In the genomic region with DNA sequence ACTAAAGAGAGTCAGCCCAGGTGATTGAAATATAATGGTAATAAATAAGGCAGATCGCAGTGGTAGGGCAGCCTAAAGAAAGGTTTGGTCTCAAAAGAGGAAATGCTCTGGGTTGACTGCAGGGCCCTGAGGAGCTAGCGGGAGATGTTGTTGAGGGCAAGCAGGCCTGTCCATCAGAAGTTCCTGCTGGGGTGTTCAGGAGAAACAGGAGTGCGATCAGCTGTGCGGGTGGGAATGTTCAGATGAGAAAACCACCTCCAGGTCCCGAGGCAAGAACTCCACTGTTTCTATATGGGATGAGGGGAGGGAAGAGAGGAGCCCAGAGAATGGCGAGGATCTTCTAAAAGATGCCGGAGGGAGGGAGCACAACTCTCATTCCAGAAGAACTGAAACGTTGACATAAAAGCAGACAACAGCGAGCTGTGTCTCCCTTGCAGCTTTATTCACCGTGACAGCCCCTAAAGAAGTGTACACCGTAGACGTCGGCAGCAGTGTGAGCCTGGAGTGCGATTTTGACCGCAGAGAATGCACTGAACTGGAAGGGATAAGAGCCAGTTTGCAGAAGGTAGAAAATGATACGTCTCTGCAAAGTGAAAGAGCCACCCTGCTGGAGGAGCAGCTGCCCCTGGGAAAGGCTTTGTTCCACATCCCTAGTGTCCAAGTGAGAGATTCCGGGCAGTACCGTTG, we compare ENCODE assay signal across 35 mouse cellular contexts. TPM values are rescaled to one million over a fixed set of nuclear protein-coding genes. Genes with fewer than 3 reads are reported as not detected.
"Had no signal": no experiment of that assay in that cellular context is flagged by ENCODE, and none has a peak within 500 bp of the region (broad histone marks: within the 10 kb centered on the region; RNA-seq: fewer than 3 reads in every experiment).

No protein-coding gene starts in this region.

- ATAC-seq: hindbrain, postnatal 0 days; intestine, embryonic 16.5 days; liver, embryonic 12.5 days had no signal

- H3K27ac ChIP-seq: gastrocnemius, adult 2 months; heart, adult 2 months; heart, embryonic 13.5 days; heart, embryonic 15.5 days; hindbrain, embryonic 10.5 days; hindbrain, embryonic 13.5 days; hindbrain, embryonic 15.5 days; hindbrain, postnatal 0 days; kidney, embryonic 15.5 days; kidney, postnatal 0 days; limb, embryonic 10.5 days; limb, embryonic 12.5 days; liver, embryonic 12.5 days; liver, embryonic 14.5 days had no signal

- H3K9me3 ChIP-seq: heart, embryonic 13.5 days; heart, embryonic 15.5 days; hindbrain, embryonic 10.5 days; hindbrain, embryonic 13.5 days; hindbrain, embryonic 15.5 days; kidney, embryonic 15.5 days; limb, embryonic 10.5 days; limb, embryonic 12.5 days; liver, embryonic 12.5 days had no signal

- H3K36me3 ChIP-seq: heart, embryonic 13.5 days; heart, embryonic 15.5 days; hindbrain, embryonic 10.5 days; hindbrain, embryonic 13.5 days; hindbrain, embryonic 15.5 days; kidney, embryonic 15.5 days; limb, embryonic 10.5 days; limb, embryonic 12.5 days; liver, embryonic 12.5 days had no signal

- H3K4me3 ChIP-seq: gastrocnemius, adult 2 months; heart, adult 2 months; heart, embryonic 13.5 days; heart, embryonic 15.5 days; hindbrain, embryonic 10.5 days; hindbrain, embryonic 13.5 days; hindbrain, embryonic 15.5 days; kidney, embryonic 15.5 days; limb, embryonic 10.5 days; limb, embryonic 12.5 days; liver, embryonic 12.5 days had no signal

- H3K27me3 ChIP-seq: heart, embryonic 15.5 days; hindbrain, embryonic 13.5 days; hindbrain, embryonic 15.5 days; kidney, embryonic 15.5 days; limb, embryonic 12.5 days; liver, embryonic 12.5 days had no signal

- H3K4me1 ChIP-seq: heart, embryonic 13.5 days; heart, embryonic 15.5 days; hindbrain, embryonic 10.5 days; hindbrain, embryonic 13.5 days; hindbrain, embryonic 15.5 days; kidney, embryonic 15.5 days; limb, embryonic 12.5 days; liver, embryonic 12.5 days had no signal

- H3K4me2 ChIP-seq: heart, embryonic 11.5 days; heart, embryonic 13.5 days; heart, embryonic 15.5 days; hindbrain, embryonic 13.5 days; hindbrain, embryonic 15.5 days; kidney, embryonic 15.5 days; limb, embryonic 12.5 days; liver, embryonic 12.5 days had no signal

- H3K9ac ChIP-seq: heart, embryonic 13.5 days; heart, embryonic 15.5 days; hindbrain, embryonic 13.5 days; hindbrain, embryonic 15.5 days; kidney, embryonic 15.5 days; limb, embryonic 12.5 days; liver, embryonic 12.5 days; liver, embryonic 14.5 days had no signal

- DNase-seq: gastrocnemius, adult 2 months; gastrocnemius, postnatal 10 days; gastrocnemius, postnatal 25 days; heart, adult 2 months; heart, postnatal 14 days; heart, postnatal 4 days; kidney, adult 11 months; kidney, adult 2 months; kidney, adult 9 months; kidney, postnatal 14 days; kidney, postnatal 36 days; layer of hippocampus, adult 9-11 months; layer of hippocampus, postnatal 36 days had no signal

RNA-seq across cellular contexts. Expression of gene Pdcd1lg2, which starts 26.2 kb away (rescaled TPM):
- total RNA-seq: gastrocnemius, adult 2 months; gastrocnemius, postnatal 10 days; gastrocnemius, postnatal 25 days; gastrocnemius, postnatal 4 days; granulocyte monocyte progenitor cell, adult 5-6 weeks; heart, adult 2 months; heart, postnatal 14 days; heart, postnatal 4 days; layer of hippocampus, adult 18-20 months; layer of hippocampus, postnatal 14 days; layer of hippocampus, postnatal 36 days; left cerebral cortex, postnatal 10 days had no signal
- polyA plus RNA-seq: heart, embryonic 11.5 days; heart, embryonic 13.5 days; heart, embryonic 15.5 days; heart, postnatal 0 days; hindbrain, embryonic 10.5 days; hindbrain, embryonic 13.5 days; hindbrain, embryonic 15.5 days; intestine, embryonic 14.5 days; kidney, embryonic 15.5 days; kidney, postnatal 0 days; limb, embryonic 10.5 days; limb, embryonic 12.5 days; limb, embryonic 14.5 days had no signal
